Mouse (Mus musculus) kidney, adult 11 months (tissue): ENCODE results near the gene Bub1b.

ENCODE experiments used
- DNase-seq: peaks from one replicate; pipeline ENCODE4 v3.0.0; 2022

Bub1b gene

DNA sequence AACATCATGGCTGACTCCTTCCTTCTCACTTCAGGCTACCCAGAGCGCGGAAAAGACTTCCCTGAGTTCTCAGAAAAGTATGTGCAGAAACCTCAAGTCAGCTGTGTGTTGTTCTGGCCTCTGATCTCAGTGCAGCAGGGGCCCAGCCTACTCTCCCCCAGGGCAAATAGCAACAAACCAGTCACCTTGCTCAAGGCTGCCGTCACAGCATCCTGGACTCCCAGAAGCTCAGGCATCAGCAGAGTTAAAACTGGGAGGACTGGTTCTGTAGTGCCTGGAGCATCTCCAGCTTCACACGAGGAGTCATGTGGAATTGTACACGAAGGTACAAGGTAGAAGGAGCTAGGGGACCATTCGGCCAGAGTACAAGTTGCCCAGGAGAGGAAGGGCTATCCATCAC is 71.2 kb downstream of the Bub1b start:
- peak; percentile 90 for DNase-seq

- DNase-seq, result peak; percentile 88
These were observed 71.8 kb downstream of the Bub1b start for GRCm38 (mm10) chr2:118669785-118670184.

DNA sequence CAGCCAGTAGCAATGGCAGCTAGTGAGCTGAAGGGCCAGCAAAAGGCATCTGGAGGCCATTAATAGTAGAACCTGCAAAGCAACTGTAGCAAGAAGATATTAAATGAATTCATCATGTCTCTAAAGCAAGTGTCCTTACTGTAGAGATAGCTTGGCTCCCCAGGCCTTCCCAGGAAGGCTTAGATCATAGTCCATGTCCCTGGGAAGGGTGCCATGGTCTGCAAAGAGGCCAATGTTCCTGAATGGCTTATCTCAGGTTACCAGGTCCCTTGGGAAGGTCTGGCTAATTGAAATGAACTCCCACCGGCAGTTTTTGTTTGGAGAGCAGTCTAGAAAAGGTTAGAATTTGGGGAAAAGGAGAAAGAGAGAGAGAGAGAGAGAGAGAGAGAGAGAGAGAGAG is 73.7 kb downstream of the Bub1b start:
- no peak for DNase-seq

DNA sequence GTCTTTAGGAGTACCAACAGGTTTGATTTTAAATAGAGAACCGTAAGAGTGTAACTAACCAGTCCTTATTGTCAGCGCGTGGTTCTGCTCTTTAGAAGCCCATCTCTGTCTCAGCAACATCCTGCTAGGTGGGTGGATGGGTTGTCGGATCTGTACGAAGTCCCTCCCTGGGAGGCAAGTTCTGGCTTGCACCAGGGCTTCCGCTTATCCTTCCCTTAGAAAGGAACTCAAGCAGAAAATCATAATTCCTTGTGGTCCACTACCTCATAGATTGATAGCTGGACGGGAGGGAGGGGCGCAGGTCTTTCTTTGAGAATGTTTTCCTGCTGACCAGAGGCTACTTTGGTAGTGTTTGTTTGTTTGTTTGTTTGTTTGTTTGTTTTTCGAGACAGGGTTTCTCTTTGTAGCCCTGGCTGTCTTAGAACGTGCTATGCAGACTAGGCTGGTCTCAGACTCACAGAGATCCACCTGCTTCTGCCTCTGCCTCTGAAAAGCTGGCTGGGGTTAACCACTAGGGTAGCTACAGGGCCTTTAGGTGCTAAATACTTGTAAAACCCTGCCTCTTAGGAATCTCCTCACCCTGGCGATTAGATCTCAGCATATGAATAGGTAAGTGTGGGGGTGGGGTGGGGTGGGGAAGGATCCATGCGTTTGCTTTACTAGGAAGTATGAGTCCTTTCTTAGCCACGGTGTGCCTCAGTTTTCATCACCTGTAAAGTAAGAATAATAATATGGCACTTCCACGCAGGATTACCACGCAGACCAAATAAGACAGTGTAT is 75.9 kb downstream of the Bub1b start:
- no peak for DNase-seq

DNA sequence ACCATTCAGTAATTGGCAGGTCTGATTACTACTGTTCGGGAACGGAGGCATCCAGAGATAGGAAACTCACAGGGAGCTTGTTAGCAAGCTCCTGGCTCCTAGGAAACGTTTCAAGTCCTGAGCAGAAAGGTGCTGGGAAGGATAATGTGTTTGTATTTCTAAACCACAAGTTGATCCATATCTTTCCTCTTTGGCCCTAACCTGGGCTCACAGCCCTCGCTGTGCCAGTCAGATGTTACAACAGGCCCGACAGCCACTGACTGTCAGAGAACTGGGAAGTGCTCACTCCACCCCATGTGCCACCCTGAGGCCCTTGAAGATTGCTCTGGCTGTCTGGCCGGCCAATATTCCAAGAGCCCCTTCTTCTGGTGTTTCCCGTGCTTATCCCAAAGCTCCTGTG is 76.5 kb downstream of the Bub1b start:
- DNase-seq, result no peak

GRCm38 (mm10) chr2:118676839-118677741 is 79.1 kb downstream of the Bub1b start:
- DNase-seq, result no peak

- no peak for DNase-seq
These were observed 79.8 kb downstream of the Bub1b start for GRCm38 (mm10) chr2:118677817-118678216.

GRCm38 (mm10) chr2:118679577-118679976 is 81.6 kb downstream of the Bub1b start:
- DNase-seq, result no peak

DNA sequence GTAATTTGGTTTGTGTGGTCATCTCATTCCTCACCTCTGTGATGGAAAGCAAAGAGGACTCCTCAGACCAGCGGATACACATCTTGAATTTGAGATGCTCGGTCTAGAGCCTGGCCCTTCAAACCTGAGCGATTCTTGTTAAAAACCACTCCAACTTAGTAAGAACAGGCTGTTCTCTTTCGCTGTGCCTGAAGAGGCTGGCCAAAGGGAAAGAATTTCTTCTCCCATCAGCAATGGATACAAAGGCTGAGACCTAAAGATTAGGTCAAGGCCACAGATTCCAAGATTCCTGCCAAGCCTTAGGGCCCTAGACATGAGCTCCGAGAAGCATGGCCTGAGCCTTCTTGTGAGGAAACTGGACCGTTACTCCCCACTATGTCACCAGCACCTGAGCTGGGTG is 82.9 kb downstream of the Bub1b start:
- DNase-seq, result no peak

- peak; percentile 68 for DNase-seq
These were observed 84.7 kb downstream of the Bub1b start for GRCm38 (mm10) chr2:118682544-118683260.

- no peak for DNase-seq
These were observed 87.1 kb downstream of the Bub1b start for GRCm38 (mm10) chr2:118685088-118685487.

- DNase-seq, result no peak
These were observed 88.7 kb downstream of the Bub1b start for GRCm38 (mm10) chr2:118686693-118687092.

DNA sequence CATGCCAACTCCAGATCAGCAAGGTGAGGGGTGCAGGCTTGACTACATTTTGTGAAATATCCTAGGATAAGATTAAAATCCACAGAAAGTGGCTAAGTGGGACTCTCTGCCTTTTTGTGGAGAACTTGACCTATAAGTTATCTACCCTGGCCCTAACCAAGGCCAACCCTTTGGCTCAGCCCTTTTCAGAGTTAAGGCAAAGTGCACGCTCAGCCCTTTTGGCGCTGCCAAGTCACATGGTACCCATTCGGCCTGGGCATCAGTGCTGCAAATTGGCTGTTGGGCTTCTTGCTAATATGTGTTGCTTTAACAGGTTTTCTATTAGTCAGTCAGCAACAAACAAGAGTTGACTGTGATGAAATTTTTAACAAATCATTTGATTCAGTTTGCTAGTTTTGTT is 89.8 kb downstream of the Bub1b start:
- peak; percentile 63 for DNase-seq

- peak; percentile 67 for DNase-seq
These were observed 91.9 kb downstream of the Bub1b start for GRCm38 (mm10) chr2:118689875-118690274.
